Mouse (Mus musculus): ENCODE measurements at regions not wholly inside any gene's neighbourhood (a gene's known extent, or its start where the extent isn't known, plus 50 kb on each side); places are given as distances from the start of the nearest gene placed in this dataset.
"Not testable (repeated sequence)": the region's sequence is repeated elsewhere in the genome, so short reads cannot be mapped to it uniquely, and the experiment has no call there.

GRCm38 (mm10) chr1:98586470-98586869 lies 165.5 kb downstream of the Slco6d1 start:
- Histone ChIP-seq H3ac (ENCODE audit: control insufficient read depth, insufficient read length, low read depth) (no peak overlapping the region), H3K4me3 (ENCODE audit: insufficient read depth, poor library complexity, severe bottlenecking) (no peak overlapping the region), H3K27me3 (ENCODE audit: control insufficient read depth, insufficient read depth, insufficient read length) (no peaks in the 10 kb centered on the region), H3K79me3 (ENCODE audit: low read depth) (no peaks in the 10 kb centered on the region), H3K36me3 (ENCODE audit: control insufficient read depth, insufficient read depth) (no peaks in the 10 kb centered on the region), H3K79me2 (ENCODE audit: control insufficient read depth, insufficient read depth) (no peaks in the 10 kb centered on the region)
- TF ChIP-seq FOSL1 (IDR thresholded peaks at IDR 0.05; ENCODE audit: insufficient read depth, low read length, poor library complexity, severe bottlenecking) (no peak), USF1 (IDR thresholded peaks at IDR 0.05; ENCODE audit: low read depth) (no peak), MYOD1 (IDR thresholded peaks at IDR 0.05; ENCODE audit: control insufficient read depth, insufficient read length, low read depth) (no peak), CEBPB (IDR thresholded peaks at IDR 0.05; ENCODE audit: low read depth) (no peak), MAX (IDR thresholded peaks at IDR 0.05) (no peak), MYOG (IDR thresholded peaks at IDR 0.05; ENCODE audit: control insufficient read depth, extremely low read depth, insufficient read length) (no peak), CTCF (IDR thresholded peaks at IDR 0.05; ENCODE audit: control insufficient read depth, insufficient read depth, insufficient read length) (no peak)

GRCm38 (mm10) chr1:98589216-98589959 lies 168.5 kb downstream of the Slco6d1 start:
- peak overlapping the region; percentile 33 for H3K4me3 ChIP-seq (ENCODE audit: insufficient read depth, poor library complexity, severe bottlenecking)
- not testable (repeated sequence) for H3ac ChIP-seq (ENCODE audit: control insufficient read depth, insufficient read length, low read depth); H3K36me3 ChIP-seq (ENCODE audit: control insufficient read depth, insufficient read depth); H3K79me3 ChIP-seq (ENCODE audit: low read depth); H3K79me2 ChIP-seq (ENCODE audit: control insufficient read depth, insufficient read depth); H3K27me3 ChIP-seq (ENCODE audit: control insufficient read depth, insufficient read depth, insufficient read length)

- H3K79me2 ChIP-seq (ENCODE audit: control insufficient read depth, insufficient read depth); H3K79me3 ChIP-seq (ENCODE audit: low read depth); H3K36me3 ChIP-seq (ENCODE audit: control insufficient read depth, insufficient read depth); H3K27me3 ChIP-seq (ENCODE audit: control insufficient read depth, insufficient read depth, insufficient read length); H3K4me3 ChIP-seq (ENCODE audit: insufficient read depth, poor library complexity, severe bottlenecking); H3ac ChIP-seq (ENCODE audit: control insufficient read depth, insufficient read length, low read depth): not testable (repeated sequence)
Observed at GRCm38 (mm10) chr1:98591001-98591400, 170.1 kb downstream of the Slco6d1 start.
